Mouse (Mus musculus): Measurements from ENCODE around the gene Nupl1.

- TF ChIP-seq CTCF (IDR thresholded peaks at IDR 0.05; ENCODE audit: low read depth), result no peak
- TF ChIP-seq EP300 (optimal IDR thresholded peaks at IDR 0.05), result no peak
Measured at GRCm38 (mm10) chr14:60216125-60216524, 35.1 kb downstream of the Nupl1 start.

Data from stomach, postnatal 0 days (tissue).